Mouse (Mus musculus) activated CD4-positive, CD25-positive, alpha-beta regulatory T cell, adult 9 weeks (primary cell): ENCODE measurements around the gene Reg2. TPM values are rescaled to one million over a fixed set of nuclear protein-coding genes. Genes with fewer than 3 reads are reported as not detected.

Experiments used
- polyA plus RNA-seq: library from polyadenylated mRNA; unstranded; fragments of 100-300 nt; shearing (Covaris generic); gene quantifications from one replicate; pipeline ENCODE4 v1.2.1, GENCODE M21; 2017

Reg2 gene
- not detected for polyA plus RNA-seq

DNA sequence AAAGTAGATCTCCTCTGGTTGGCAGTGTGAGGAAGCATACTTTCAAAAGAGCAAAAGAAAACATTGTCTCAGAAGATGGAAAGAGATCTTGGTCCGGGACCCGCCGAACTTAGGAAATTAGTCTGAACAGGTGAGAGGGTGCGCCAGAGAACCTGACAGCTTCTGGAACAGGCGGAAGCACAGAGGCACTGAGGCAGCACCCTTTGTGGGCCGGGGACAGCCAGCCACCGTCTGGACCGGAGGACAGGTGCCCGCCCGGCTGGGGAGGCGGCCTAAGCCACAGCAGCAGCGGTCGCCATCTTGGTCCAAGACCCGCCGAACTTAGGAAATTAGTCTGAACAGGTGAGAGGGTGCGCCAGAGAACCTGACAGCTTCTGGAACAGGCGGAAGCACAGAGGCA is at the start of gene Reg2:
Gene Reg2, plus strand, starts transcription at position 301 of the 400 bp plus-strand sequence.

DNA sequence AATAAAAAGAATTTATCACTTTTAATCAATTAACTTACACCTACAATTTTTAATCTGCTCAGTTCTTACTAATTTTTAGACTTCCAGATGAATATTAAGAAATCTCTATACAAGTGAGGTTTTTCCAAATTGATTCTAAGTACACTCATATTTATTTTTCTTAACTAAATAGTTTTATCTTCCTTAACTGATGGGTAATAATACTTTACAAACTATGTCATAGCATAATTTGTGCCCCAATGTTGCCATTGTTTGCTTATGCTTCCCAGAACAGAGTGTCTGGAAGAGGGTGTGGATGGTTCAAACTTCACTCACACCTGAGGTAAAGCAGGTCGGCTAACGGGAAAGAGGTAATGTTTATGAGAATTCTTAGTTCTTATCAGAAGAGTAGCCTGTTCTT is 25.1 kb upstream of the Reg2 start, which contains the start of gene Reg3b:
Gene Reg3b, plus strand, starts transcription at position 301 of the 400 bp plus-strand sequence.

DNA sequence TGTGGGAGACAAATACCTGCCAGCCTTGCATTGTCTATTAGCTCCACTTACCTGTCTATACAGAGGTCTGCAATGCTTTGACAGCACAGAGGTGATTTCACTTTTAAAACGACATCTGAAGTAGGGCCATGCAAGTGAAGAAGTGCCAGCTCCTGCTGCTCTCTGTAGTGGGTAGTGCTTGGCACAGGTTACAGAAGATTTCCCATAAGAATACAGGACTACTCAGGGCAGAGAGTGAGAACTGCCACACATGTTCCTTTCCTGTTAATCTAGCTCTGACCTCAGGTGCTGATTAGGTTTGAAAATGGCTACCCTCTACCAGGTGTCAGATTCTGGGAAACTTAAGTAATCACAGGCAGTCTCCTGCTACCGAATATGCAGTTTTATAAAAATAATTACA is 16.7 kb upstream of the Reg2 start, which contains the start of gene Reg3d:
Gene Reg3d, minus strand, starts transcription at position 101 of the 400 bp plus-strand sequence.

DNA sequence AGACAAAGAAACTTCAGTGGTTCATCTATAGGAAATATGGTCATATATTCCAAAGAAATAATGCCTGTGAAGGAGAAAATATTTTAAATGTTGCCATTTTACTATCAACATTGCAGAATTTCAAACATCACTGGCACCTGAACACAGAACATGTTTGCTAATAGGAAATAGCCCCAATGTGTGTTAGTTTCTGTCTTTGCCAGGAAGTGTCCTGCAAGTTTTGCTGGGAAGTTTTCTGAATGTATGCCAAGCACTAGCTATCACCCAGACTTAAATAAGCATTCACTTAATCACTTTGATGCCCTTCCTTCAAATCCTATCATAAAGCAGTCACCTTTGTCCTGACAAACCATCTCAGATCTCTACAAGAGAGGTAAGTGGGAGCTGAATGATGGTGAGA is 15.0 kb upstream of the Reg2 start, which contains the start of gene Reg3a:
Gene Reg3a, plus strand, starts transcription at position 301 of the 400 bp plus-strand sequence.

DNA sequence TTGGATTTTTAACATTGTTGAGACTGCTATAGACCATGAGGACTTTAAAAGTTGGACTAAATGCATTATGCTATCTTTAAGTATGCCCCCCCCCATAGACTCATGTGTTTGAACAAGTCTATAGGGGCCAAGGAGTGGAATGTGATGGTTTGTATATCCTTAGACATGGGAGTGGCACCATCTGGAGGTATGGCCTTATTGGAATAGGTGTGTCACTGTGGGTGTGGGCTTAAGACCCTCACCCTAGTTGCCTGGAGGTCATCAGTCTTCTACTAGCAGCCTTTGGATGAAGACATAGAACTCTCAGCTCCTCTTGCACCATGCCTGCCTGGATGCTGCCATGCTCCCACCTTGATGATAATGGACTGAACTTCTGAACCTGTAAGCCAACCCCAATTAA is 27.0 kb downstream of the Reg2 start, which contains the start of gene Reg1:
Gene Reg1, plus strand, starts transcription at position 301 of the 400 bp plus-strand sequence.

Other genes with a start within 250 kb of the Reg2 start
- gene Reg3b, start 25.0 kb upstream of the Reg2 start, polyA plus RNA-seq = not detected
- gene Reg3d, start 16.8 kb upstream of the Reg2 start, polyA plus RNA-seq = not detected
- gene Reg3a, start 14.9 kb upstream of the Reg2 start, polyA plus RNA-seq = not detected
- gene Reg1, start 27.1 kb downstream of the Reg2 start, polyA plus RNA-seq = not detected
- gene Reg3g, start 73.2 kb downstream of the Reg2 start, polyA plus RNA-seq = not detected